Mouse (Mus musculus): ENCODE data around the gene Olfr406. TPM values are rescaled to one million over a fixed set of nuclear protein-coding genes. Genes with fewer than 3 reads are reported as not detected.

Gene Olfr406
- polyA plus RNA-seq (2012; rRNA removed) = not detected in 2 replicates

DNA sequence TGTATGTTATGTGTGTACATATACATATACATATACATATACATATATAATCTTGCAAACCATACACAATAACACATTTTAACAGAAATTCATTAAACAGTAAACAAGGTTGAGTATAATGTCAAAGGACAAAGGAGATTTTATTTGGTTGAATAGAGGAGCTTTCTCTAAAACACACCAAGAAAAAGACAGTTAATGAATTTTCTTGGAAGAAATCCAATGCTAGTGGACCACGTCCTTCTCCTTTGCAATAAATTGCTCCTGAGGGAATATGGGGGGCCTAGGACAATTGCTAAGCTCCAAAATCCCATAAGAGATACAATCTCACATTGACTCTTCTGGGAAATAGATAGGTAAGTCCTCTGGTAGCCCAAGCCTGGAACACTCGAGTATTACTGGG, at the start of gene Olfr406:
TSS of gene Olfr406 (plus strand) at position 301 of the 400 bp plus-strand sequence.

DNA sequence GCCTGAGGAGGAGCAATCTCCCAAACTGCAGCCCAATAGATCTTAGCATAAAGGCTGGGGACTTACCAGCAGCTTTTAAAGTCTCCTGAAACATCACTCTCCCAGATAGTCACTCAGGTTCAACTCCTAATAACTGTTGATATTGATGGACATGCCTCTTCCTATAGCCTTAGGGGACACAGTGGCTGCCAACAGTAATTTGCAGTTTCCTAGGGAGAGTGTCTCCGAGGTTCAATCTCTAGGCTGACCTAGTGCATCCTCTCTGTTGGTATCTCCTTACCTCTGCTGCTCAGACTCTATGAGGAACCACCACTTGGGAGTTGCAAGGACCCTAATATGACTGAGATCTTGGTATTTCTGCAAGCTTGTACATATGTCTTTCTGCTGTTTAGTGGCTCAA, 48.3 kb upstream of the Olfr406 start, which contains the start of gene Olfr43:
TSS of gene Olfr43 (minus strand) at position 101 of the 400 bp plus-strand sequence.

DNA sequence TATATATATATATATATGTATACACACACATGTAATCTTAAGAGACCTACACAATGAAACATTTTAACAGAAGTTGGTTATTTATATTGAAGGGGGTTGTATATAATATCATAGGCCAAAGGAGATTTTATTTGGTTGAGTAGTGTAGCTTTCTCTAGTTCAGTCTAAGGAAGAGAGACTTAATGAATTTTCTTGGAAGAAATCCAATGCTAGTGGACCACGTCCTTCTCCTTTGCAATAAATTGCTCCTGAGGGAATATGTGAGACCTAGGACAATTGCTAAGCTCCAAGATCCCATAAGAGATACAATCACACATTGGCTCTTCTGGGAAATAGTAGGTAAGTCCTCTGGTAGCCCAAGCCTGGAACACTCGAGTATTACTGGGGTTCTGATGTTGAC, 23.8 kb downstream of the Olfr406 start, which contains the start of gene Olfr59:
TSS of gene Olfr59 (plus strand) at position 301 of the 400 bp plus-strand sequence.

Other genes with a start within 250 kb of the Olfr406 start
- gene Olfr139, start 203.3 kb upstream of the Olfr406 start, polyA plus RNA-seq (2012; rRNA removed) = not detected in 2 replicates
- gene Olfr399, start 203.2 kb upstream of the Olfr406 start, polyA plus RNA-seq (2012; rRNA removed) = not detected in 2 replicates
- gene Zfp616, start 189.9 kb upstream of the Olfr406 start, polyA plus RNA-seq (2012; rRNA removed) = not detected in 2 replicates
- not detected in 2 replicates for gene Olfr401, start 146.1 kb upstream of the Olfr406 start, polyA plus RNA-seq (2012; rRNA removed)
- gene Olfr402, start 106.3 kb upstream of the Olfr406 start, polyA plus RNA-seq (2012; rRNA removed) = not detected in 2 replicates
- gene Olfr403, start 73.6 kb upstream of the Olfr406 start, polyA plus RNA-seq (2012; rRNA removed) = not detected in 2 replicates
- gene Olfr43, start 48.4 kb upstream of the Olfr406 start, polyA plus RNA-seq (2012; rRNA removed) = not detected in 2 replicates
- gene Olfr59, start 23.9 kb downstream of the Olfr406 start, polyA plus RNA-seq (2012; rRNA removed) = not detected in 2 replicates
- not detected in 2 replicates for gene Olfr410, start 78.2 kb downstream of the Olfr406 start, polyA plus RNA-seq (2012; rRNA removed)
- not detected in 2 replicates for gene Olfr411, start 92.8 kb downstream of the Olfr406 start, polyA plus RNA-seq (2012; rRNA removed)
- not detected in 2 replicates for gene Olfr412, start 102.3 kb downstream of the Olfr406 start, polyA plus RNA-seq (2012; rRNA removed)